Mouse (Mus musculus) olfactory bulb, adult 2 months (tissue): Measurements from ENCODE around the gene Eif2b3.

Source experiments
- CTCF ChIP-seq: fragments of 200-500 bp; IDR thresholded peaks from 2 replicates; pipeline ENCODE4 v1.5.1; 2012; ENCODE audit warnings: low read depth, mild to moderate bottlenecking, low read length, moderate library complexity; ENCODE audit not compliant: insufficient read depth
- POLR2A ChIP-seq: fragments of 200-500 bp; IDR thresholded peaks from 2 replicates; pipeline ENCODE4 v1.6.1; 2012; ENCODE audit warnings: mild to moderate bottlenecking, low read depth, low read length, moderate library complexity; ENCODE audit not compliant: insufficient read depth

- TF ChIP-seq CTCF (no peak), POLR2A (no peak)
These were observed 98.7 kb downstream of the Eif2b3 start for GRCm38 (mm10) chr4:117117931-117118330.
